Mouse (Mus musculus) spleen, adult 2 months (tissue): ENCODE measurements around the gene Bcar3. TPM values are rescaled to one million over a fixed set of nuclear protein-coding genes. Genes with fewer than 3 reads are reported as not detected.

Experiments
- DNase-seq, 2 experiments: peaks; one replicate each; pipeline versions ENCODE4 v3.0.0 to v3.0.0-alpha.2; 2012 to 2021; ENCODE audit warnings: low spot score in 2 of 2, low read depth in 1 of 2
- H3K27ac ChIP-seq: fragments of 200-500 bp; 2 replicates; pipeline ENCODE4 v1.5.1; 2012; ENCODE audit warnings: low read length, inconsistent platforms; ENCODE audit not compliant: insufficient read depth
- H3K27me3 ChIP-seq: fragments of 200-500 bp; 2 replicates; pipeline ENCODE4 v1.6.1; 2012; ENCODE audit warnings: mild to moderate bottlenecking, moderate library complexity, low read length, inconsistent platforms; ENCODE audit not compliant: control insufficient read depth, insufficient read depth
- H3K36me3 ChIP-seq: fragments of 200-500 bp; 2 replicates; pipeline ENCODE4 v1.6.1; 2012; ENCODE audit warnings: mild to moderate bottlenecking, low read length, inconsistent platforms; ENCODE audit not compliant: control insufficient read depth, insufficient read depth
- H3K4me1 ChIP-seq: fragments of 200-500 bp; 2 replicates; pipeline ENCODE4 v1.6.1; 2011; ENCODE audit warnings: inconsistent platforms; ENCODE audit not compliant: control insufficient read depth, insufficient read depth, insufficient read length
- H3K4me3 ChIP-seq: fragments of 200-500 bp; 2 replicates; pipeline ENCODE4 v1.5.1; 2011; ENCODE audit warnings: mild to moderate bottlenecking, inconsistent platforms; ENCODE audit not compliant: insufficient read depth, insufficient read length; ENCODE audit errors: extremely low read depth
- CTCF ChIP-seq: fragments of 200-500 bp; IDR thresholded peaks from 2 replicates; pipeline ENCODE4 v1.5.1; 2011; ENCODE audit warnings: mild to moderate bottlenecking, inconsistent platforms; ENCODE audit not compliant: insufficient read depth, insufficient read length, insufficient replicate concordance; ENCODE audit errors: extremely low read depth
- POLR2A ChIP-seq: fragments of 200-500 bp; IDR thresholded peaks from 2 replicates; pipeline ENCODE4 v1.6.1; 2011; ENCODE audit warnings: low read depth, low read length, inconsistent platforms
- WGBS: fragments of 180-500 bp; shearing (Covaris S2); methylation state at CpG from one replicate; pipeline ENCODE4 v1.1.7; 2018; 5-methylcytosine and 5-hydroxymethylcytosine counted together
- polyA plus RNA-seq: library from polyadenylated mRNA; depleted of rRNA; stranded (reverse); fragments of >200 nt; gene quantifications from 2 replicates; pipeline ENCODE4 v1.2.3, GENCODE M21; 2012

Gene Bcar3
- polyA plus RNA-seq, 1 experiment = 54.4 TPM

- DNase-seq = peak in 1 of 2 experiments; percentile 31
- H3K36me3 ChIP-seq = 0 out of 2 replicates have a peak, but pooled peaks cover 2% of the 10 kb centered on the region
- H3K27ac ChIP-seq = peak overlapping the region; percentile 23
- H3K4me1 ChIP-seq = peaks cover 7% of the 10 kb centered on the region; the same call in 1 of the 2 replicates
- no peaks in the 10 kb centered on the region for H3K27me3 ChIP-seq
- WGBS = 48% methylated on average over 18 of the region's 18 CpGs
- H3K4me3 ChIP-seq = no peak overlapping the region
- TF ChIP-seq CTCF (no peak), POLR2A (no peak)
These were observed 168.3 kb downstream of the Bcar3 start for GRCm38 (mm10) chr3:122461932-122462871.

GRCm38 (mm10) chr3:122463166-122463565 lies 169.2 kb downstream of the Bcar3 start:
- WGBS = 92% methylated on average over 9 of the region's 9 CpGs
- no peaks in the 10 kb centered on the region for H3K27me3 ChIP-seq
- no peak overlapping the region for H3K27ac ChIP-seq
- TF ChIP-seq CTCF (no peak), POLR2A (no peak)
- 0 out of 2 replicates have a peak, but pooled peaks cover 2% of the 10 kb centered on the region for H3K36me3 ChIP-seq
- no peak for DNase-seq
- H3K4me1 ChIP-seq = peaks cover 7% of the 10 kb centered on the region; the same call in 1 of the 2 replicates
- H3K4me3 ChIP-seq = no peak overlapping the region

- WGBS = 49% methylated on average over 9 of the region's 9 CpGs
These were observed 172.3 kb downstream of the Bcar3 start for GRCm38 (mm10) chr3:122466100-122466730.

GRCm38 (mm10) chr3:122467977-122468376 lies 174.0 kb downstream of the Bcar3 start:
- H3K4me3 ChIP-seq = no peak overlapping the region
- H3K27me3 ChIP-seq = no peaks in the 10 kb centered on the region
- DNase-seq = peak in 1 of 2 experiments; percentile 36
- 54% methylated on average over 2 of the region's 2 CpGs for WGBS
- 0 out of 2 replicates have a peak, but pooled peaks cover 5% of the 10 kb centered on the region for H3K36me3 ChIP-seq
- no peak overlapping the region for H3K27ac ChIP-seq
- H3K4me1 ChIP-seq = no peaks in the 10 kb centered on the region
- TF ChIP-seq POLR2A = no peak
- TF ChIP-seq CTCF = no peak

More at GRCm38 (mm10) chr3:122466100-122466730, 172.3 kb downstream of the Bcar3 start:
- DNase-seq = peak; percentile 25 to 43
- peaks cover 3% of the 10 kb centered on the region; the same call in 1 of the 2 replicates for H3K4me1 ChIP-seq
- no peaks in the 10 kb centered on the region for H3K27me3 ChIP-seq
- no peak overlapping the region for H3K4me3 ChIP-seq
- H3K27ac ChIP-seq = no peak overlapping the region
- TF ChIP-seq POLR2A (no peak), CTCF (peak; percentile 29; the same call in 1 of the 2 replicates)
- 0 out of 2 replicates have a peak, but pooled peaks cover 3% of the 10 kb centered on the region for H3K36me3 ChIP-seq

GRCm38 (mm10) chr3:122470326-122471016 lies 176.5 kb downstream of the Bcar3 start:
- TF ChIP-seq POLR2A (no peak), CTCF (no peak)
- WGBS = 89% methylated on average over 14 of the region's 14 CpGs
- 0 out of 2 replicates have a peak, but pooled peaks cover 3% of the 10 kb centered on the region for H3K36me3 ChIP-seq
- H3K27ac ChIP-seq = no peak overlapping the region
- H3K4me1 ChIP-seq = peaks cover 7% of the 10 kb centered on the region; the same call in 1 of the 2 replicates
- H3K4me3 ChIP-seq = no peak overlapping the region
- no peak for DNase-seq
- no peaks in the 10 kb centered on the region for H3K27me3 ChIP-seq
